Mouse (Mus musculus): ENCODE results near the gene L3mbtl1.

The L3mbtl1 gene

DNA sequence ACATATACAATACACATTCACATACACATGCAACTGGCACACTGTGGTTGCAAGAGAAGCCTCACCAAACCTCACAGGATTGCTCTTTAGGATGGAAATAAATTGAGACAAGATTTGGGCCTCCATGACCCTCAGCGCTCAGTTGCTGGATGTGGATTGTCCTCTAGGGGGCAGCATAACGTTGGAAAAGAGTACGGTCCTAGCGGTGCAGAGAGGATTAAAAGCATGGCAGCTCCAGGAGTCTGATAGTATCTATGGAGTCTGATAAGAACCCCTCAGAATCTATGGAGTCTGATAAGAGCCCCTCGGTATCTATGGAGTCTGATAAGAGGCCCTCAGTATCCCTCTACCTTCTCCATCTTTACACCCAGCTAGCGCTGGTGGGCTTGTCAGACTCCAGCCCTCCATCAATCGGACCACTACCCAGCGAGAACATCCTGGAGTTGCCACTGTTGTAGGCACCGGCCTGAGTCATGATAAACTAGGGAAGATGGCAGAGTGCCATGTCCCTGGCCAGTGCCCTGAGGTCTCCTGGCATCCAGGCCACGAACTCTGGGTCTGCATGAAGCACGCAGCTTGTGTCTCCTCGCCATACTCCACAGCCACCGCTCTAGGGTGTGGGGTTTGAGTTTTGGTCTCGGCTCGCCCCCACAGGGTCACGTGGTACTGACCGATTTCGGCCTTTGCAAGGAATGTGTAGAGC is 55.4 kb downstream of the L3mbtl1 start:
- peak; percentile 83 for DNase-seq

DNA sequence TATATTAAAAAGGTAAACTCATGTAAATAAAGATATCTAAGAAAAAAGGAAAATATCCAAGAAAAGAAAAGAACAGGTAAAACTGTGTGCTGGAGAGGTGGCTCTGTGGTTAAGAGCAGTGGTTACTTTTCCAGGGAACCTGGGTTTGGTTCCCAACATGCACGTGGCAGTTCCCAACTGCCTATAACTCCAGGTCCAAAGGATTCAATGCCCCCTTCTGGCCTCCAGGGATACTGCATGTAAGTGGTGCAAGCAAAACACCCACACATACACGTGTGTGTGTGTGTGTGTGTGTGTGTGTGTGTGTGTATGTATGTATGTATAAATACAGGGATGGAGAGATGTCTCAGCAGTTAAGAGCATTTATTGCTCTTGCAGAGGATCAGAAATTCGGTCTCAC is 56.5 kb downstream of the L3mbtl1 start:
- peak; percentile 59 for DNase-seq

DNA sequence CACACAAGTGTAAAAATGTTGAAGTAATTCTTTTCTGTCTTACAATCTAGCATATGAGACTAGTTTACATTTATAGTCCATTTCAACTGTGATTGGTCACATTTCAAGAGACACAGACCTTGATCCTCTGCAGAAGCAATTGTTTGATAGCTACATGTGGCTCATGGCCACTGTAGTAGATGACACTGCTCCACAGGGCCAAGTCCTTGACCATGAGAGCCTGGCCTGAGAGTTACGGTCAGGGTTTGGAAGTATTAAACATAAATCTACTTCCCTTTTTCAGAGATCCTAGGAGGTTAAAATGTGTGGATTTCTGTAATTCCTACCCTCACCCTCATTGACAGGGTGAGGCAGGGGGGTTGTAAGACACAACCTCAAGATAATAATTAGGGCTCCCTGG is 57.8 kb downstream of the L3mbtl1 start:
- no peak for DNase-seq

DNA sequence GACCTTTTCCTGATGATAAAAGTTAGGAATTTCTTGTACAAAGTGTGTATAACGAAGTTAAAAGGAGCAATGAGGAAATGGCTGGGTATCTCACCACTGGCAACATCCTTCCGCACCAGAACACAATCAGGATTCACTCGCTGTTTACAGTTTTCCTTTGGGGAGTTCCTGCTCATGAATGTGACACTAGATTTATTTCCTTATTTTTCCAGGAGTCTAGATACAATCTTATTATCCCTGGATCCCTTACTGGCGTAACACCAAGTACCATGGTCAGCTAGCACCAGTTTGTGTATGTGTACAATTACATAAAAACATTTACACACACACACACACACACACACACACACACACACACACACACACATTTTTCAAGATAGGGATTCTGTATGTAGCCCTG is 64.0 kb downstream of the L3mbtl1 start:
- no peak for DNase-seq

DNA sequence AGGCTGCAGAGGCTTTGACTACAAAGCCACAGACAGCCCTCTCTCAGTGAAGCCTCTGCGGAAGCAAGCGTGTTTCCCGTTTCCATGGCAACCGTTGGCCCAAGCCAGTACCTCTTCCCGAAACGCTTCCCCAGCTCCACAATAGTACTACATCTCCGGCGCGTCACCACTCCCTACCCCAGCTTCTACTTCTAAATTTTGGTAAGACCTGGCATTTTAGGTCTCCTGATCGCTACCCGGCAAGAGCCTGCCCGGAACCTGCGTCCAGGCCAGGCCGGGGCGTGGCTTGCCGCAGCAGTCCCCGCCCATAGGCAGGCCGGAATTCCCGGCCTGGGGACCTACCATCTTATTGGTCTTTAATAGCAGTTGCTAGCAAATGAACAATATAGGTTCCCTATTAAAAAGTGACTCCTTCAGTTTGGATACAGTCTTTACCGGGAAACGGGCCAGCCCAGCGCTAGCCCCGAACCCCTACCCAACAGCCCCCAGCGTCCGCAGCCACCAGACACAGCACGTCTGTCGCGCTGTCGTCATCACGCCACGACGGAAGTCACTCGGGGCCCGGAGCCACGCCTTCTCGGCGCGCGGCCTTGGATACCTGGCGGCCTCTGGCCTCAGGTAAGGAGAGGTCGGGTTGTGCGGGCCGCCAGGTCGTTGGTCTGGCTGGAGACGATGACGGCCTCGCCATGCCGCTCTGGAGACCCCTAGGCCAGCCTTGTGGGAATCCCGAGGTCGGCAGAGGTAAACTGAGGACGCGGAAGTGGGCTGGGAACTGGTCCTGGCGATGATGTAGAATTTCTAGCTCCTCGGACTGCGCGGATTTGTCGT is 73.9 kb downstream of the L3mbtl1 start, which contains the start of gene Ift52:
Ift52 (plus strand) TSS at position 439 of the 828 bp plus-strand sequence.
- peak; percentile 94 for DNase-seq
